Mouse (Mus musculus) neural tube, embryonic 11.5 days (tissue): Measurements from ENCODE around the gene Tsen54. TPM values are rescaled to one million over a fixed set of nuclear protein-coding genes. Genes with fewer than 3 reads are reported as not detected.
A peak's percentile ranks its signal among the peaks of the same experiment; 100 is the strongest.

Source experiments
- ATAC-seq: fragments of 200-750 bp; cut with Nextera tagmentation; 2 replicates; pipeline ENCODE4 v1.8.0; 2017; ENCODE audit warnings: moderate number of reproducible peaks, mild to moderate bottlenecking, moderate TSS enrichment, moderate library complexity; ENCODE audit not compliant: insufficient read depth, low FRiP score, low TSS enrichment
- DNase-seq: peaks from one replicate; pipeline ENCODE4 v3.0.0-alpha.2; 2015; ENCODE audit warnings: low spot score
- H3K27ac ChIP-seq: fragments of 300-500 bp; sonication (generic); 2 replicates; pipeline ENCODE4 v1.5.1; 2014; ENCODE audit warnings: low read depth, mild to moderate bottlenecking, low read length
- H3K27me3 ChIP-seq: fragments of 300-500 bp; sonication (generic); 2 replicates; pipeline ENCODE4 v1.6.1; 2014; ENCODE audit warnings: mild to moderate bottlenecking, low read length, mixed read lengths; ENCODE audit not compliant: control insufficient read depth, insufficient read depth
- H3K36me3 ChIP-seq: fragments of 300-500 bp; sonication (generic); 2 replicates; pipeline ENCODE4 v1.6.1; 2014; ENCODE audit warnings: mild to moderate bottlenecking, low read length, moderate library complexity, mixed read lengths; ENCODE audit not compliant: control insufficient read depth, insufficient read depth
- H3K4me1 ChIP-seq: fragments of 300-500 bp; sonication (generic); 2 replicates; pipeline ENCODE4 v1.6.1; 2014; ENCODE audit warnings: low read length, mixed read lengths; ENCODE audit not compliant: control insufficient read depth, insufficient read depth
- H3K4me2 ChIP-seq: fragments of 300-500 bp; sonication (generic); 2 replicates; pipeline ENCODE4 v1.6.1; 2014; ENCODE audit warnings: low read depth, mild to moderate bottlenecking, moderate library complexity
- H3K4me3 ChIP-seq: fragments of 300-500 bp; sonication (generic); 2 replicates; pipeline ENCODE4 v1.5.1; 2014; ENCODE audit warnings: low read depth, low read length
- H3K9ac ChIP-seq: fragments of 300-500 bp; sonication (generic); 2 replicates; pipeline ENCODE4 v1.6.1; 2014; ENCODE audit warnings: mild to moderate bottlenecking, low read length
- H3K9me3 ChIP-seq: fragments of 300-500 bp; sonication (generic); 2 replicates; pipeline ENCODE4 v1.6.1; 2016; ENCODE audit warnings: low read length; ENCODE audit not compliant: control insufficient read depth
- WGBS: fragments of 180-500 bp; shearing (Covaris S2); extraction: QIAGEN DNeasy Blood & Tissue Kit; methylation state at CpG from one replicate; pipeline ENCODE4 v1.1.7; 2014; 5-methylcytosine and 5-hydroxymethylcytosine counted together
- polyA plus RNA-seq: library from polyadenylated mRNA; unstranded; fragments of >200 nt; fragmentation: Nextera tagmentation; extraction: Ambion mirVana; gene quantifications from 2 replicates; pipeline ENCODE4 v1.2.1, GENCODE M21; 2014

The Tsen54 gene
- polyA plus RNA-seq, result 26.1 and 29.8 TPM in 2 replicates

GRCm38 (mm10) chr11:115814605-115815450 lies at the start of gene Tsen54:
Gene Tsen54, plus strand, starts transcription at chr11:115814724.
- peak within 1 kb of the TSS; percentile 95 for H3K4me2 ChIP-seq
- H3K4me3 ChIP-seq, result peak within 1 kb of the TSS; percentile 91
- WGBS, result under 1% methylated on average over 83 of the region's 84 CpGs
- H3K27me3 ChIP-seq, result no peaks in the 10 kb centered on the region
- H3K4me1 ChIP-seq, result peaks cover 24% of the 10 kb centered on the region
- peak within 1 kb of the TSS; percentile 56 for H3K27ac ChIP-seq
- peak within 1 kb of the TSS; percentile 82 for H3K9ac ChIP-seq
- ATAC-seq, result peak; percentile 62
- no peaks in the 10 kb centered on the region for H3K9me3 ChIP-seq
- peaks cover 5% of the 10 kb centered on the region for H3K36me3 ChIP-seq
- peak; percentile 86 for DNase-seq

GRCm38 (mm10) chr11:115765103-115765606 lies 49.4 kb upstream of the Tsen54 start, which contains the start of gene Tmem94:
Gene Tmem94, plus strand, starts transcription at chr11:115765433.
- ATAC-seq (peak; percentile 94), DNase-seq (peak; percentile 99)
- Histone ChIP-seq H3K36me3 (no peaks in the 10 kb centered on the region), H3K4me1 (peaks cover 10% of the 10 kb centered on the region; the same call in 1 of the 2 replicates), H3K4me2 (peak within 1 kb of the TSS; percentile 84), H3K27me3 (no peaks in the 10 kb centered on the region), H3K9me3 (no peaks in the 10 kb centered on the region), H3K4me3 (peak within 1 kb of the TSS; percentile 81), H3K9ac (peak within 1 kb of the TSS; percentile 97), H3K27ac (peak within 1 kb of the TSS; percentile 80)
- under 1% methylated on average over 30 of the region's 32 CpGs for WGBS

DNA sequence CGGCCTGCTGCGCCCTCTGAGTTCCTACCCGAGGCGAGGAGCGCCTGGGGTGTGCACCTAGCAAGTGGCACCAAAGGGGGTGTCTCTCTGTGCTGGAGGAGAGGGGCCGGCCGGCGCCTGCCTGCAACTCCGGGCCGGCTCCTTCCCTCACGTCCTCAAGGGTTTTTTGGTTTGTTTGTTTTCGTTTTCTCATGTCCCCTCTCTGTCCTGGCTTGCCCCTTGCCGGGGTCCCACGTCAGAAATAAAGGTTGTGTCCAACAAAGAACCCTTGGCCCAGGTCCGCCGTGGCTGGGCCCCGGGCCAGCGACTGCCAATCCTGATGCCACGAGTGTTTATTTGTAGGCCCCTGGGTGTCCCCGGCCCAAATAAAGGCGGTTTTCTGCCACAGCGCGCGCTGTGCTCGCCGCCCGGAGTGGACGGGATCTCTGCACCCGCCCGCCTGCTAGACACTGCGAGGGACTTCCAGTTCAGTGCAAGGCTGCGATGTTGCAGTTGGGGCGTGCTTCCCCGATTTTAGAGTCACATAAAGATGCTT lies 48.9 kb upstream of the Tsen54 start:
- DNase-seq (peak; percentile 69), ATAC-seq (peak; percentile 80)
- H3K9ac ChIP-seq, result peak overlapping the region; percentile 97
- under 1% methylated on average over 34 of the region's 34 CpGs for WGBS
- no peaks in the 10 kb centered on the region for H3K27me3 ChIP-seq
- peak overlapping the region; percentile 80 for H3K27ac ChIP-seq
- H3K4me1 ChIP-seq, result peaks cover 10% of the 10 kb centered on the region; the same call in 1 of the 2 replicates
- no peaks in the 10 kb centered on the region for H3K36me3 ChIP-seq
- H3K9me3 ChIP-seq, result no peaks in the 10 kb centered on the region
- peak overlapping the region; percentile 81 for H3K4me3 ChIP-seq
- peak overlapping the region; percentile 84 for H3K4me2 ChIP-seq

- 50% methylated on average over 13 of the region's 13 CpGs for WGBS
- H3K36me3 ChIP-seq, result no peaks in the 10 kb centered on the region
- H3K4me1 ChIP-seq, result peaks cover 10% of the 10 kb centered on the region; the same call in 1 of the 2 replicates
- ATAC-seq (no peak), DNase-seq (no peak)
- H3K4me2 ChIP-seq, result peak overlapping the region; percentile 84
- no peaks in the 10 kb centered on the region for H3K27me3 ChIP-seq
- 0 out of 2 replicates have a peak overlapping the region, but pooled peaks have one; percentile 80 for H3K27ac ChIP-seq
- peak overlapping the region; percentile 97 for H3K9ac ChIP-seq
- H3K4me3 ChIP-seq, result peak overlapping the region; percentile 81
- no peaks in the 10 kb centered on the region for H3K9me3 ChIP-seq
These were observed 48.1 kb upstream of the Tsen54 start for GRCm38 (mm10) chr11:115766356-115766943.

GRCm38 (mm10) chr11:115766981-115767380 lies 47.5 kb upstream of the Tsen54 start:
- Histone ChIP-seq H3K27ac (no peak overlapping the region), H3K36me3 (no peaks in the 10 kb centered on the region), H3K4me2 (peak overlapping the region; percentile 84; the same call in 1 of the 2 replicates), H3K4me3 (no peak overlapping the region), H3K9ac (no peak overlapping the region), H3K9me3 (no peaks in the 10 kb centered on the region), H3K4me1 (peaks cover 10% of the 10 kb centered on the region; the same call in 1 of the 2 replicates), H3K27me3 (no peaks in the 10 kb centered on the region)
- ATAC-seq (no peak), DNase-seq (no peak)
- 95% methylated on average over 8 of the region's 8 CpGs for WGBS

DNA sequence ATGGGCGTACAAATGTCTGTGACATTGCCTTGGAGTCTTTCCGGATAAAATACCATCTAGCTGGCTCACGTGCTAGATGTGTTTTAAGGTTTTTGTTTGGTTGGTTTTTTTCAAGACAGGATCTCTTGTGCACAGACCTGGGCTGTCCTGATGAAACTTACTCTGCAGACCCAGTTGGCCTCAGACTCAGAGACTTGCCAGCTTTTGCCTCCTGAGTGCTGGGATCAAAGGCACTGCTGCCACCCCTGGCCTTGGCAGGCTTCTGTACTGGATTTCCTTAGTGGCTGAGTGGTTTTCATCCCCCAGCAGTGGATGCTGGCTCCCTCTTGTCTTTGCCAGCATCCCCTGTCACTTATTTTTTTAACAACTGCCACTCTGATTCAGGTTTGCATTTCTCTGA lies 45.6 kb upstream of the Tsen54 start:
- no peaks in the 10 kb centered on the region for H3K9me3 ChIP-seq
- H3K27ac ChIP-seq, result peak overlapping the region; percentile 44; the same call in 1 of the 2 replicates
- no peak overlapping the region for H3K4me3 ChIP-seq
- H3K9ac ChIP-seq, result no peak overlapping the region
- no peaks in the 10 kb centered on the region for H3K36me3 ChIP-seq
- ATAC-seq (no peak), DNase-seq (no peak)
- no peak overlapping the region for H3K4me2 ChIP-seq
- WGBS, result 84% methylated on average over 3 of the region's 3 CpGs
- H3K4me1 ChIP-seq, result peaks cover 10% of the 10 kb centered on the region; the same call in 1 of the 2 replicates
- H3K27me3 ChIP-seq, result no peaks in the 10 kb centered on the region

- DNase-seq, result no peak
- no peak overlapping the region for H3K9ac ChIP-seq
- no peaks in the 10 kb centered on the region for H3K27me3 ChIP-seq
- no peak overlapping the region for H3K4me2 ChIP-seq
- H3K36me3 ChIP-seq, result no peaks in the 10 kb centered on the region
- WGBS, result 74% methylated on average over 4 of the region's 4 CpGs
- no peak overlapping the region for H3K4me3 ChIP-seq
- peaks cover 11% of the 10 kb centered on the region for H3K4me1 ChIP-seq
- no peaks in the 10 kb centered on the region for H3K9me3 ChIP-seq
- no peak overlapping the region for H3K27ac ChIP-seq
- ATAC-seq, result no peak
These were observed 39.9 kb upstream of the Tsen54 start for GRCm38 (mm10) chr11:115774653-115775052.

DNA sequence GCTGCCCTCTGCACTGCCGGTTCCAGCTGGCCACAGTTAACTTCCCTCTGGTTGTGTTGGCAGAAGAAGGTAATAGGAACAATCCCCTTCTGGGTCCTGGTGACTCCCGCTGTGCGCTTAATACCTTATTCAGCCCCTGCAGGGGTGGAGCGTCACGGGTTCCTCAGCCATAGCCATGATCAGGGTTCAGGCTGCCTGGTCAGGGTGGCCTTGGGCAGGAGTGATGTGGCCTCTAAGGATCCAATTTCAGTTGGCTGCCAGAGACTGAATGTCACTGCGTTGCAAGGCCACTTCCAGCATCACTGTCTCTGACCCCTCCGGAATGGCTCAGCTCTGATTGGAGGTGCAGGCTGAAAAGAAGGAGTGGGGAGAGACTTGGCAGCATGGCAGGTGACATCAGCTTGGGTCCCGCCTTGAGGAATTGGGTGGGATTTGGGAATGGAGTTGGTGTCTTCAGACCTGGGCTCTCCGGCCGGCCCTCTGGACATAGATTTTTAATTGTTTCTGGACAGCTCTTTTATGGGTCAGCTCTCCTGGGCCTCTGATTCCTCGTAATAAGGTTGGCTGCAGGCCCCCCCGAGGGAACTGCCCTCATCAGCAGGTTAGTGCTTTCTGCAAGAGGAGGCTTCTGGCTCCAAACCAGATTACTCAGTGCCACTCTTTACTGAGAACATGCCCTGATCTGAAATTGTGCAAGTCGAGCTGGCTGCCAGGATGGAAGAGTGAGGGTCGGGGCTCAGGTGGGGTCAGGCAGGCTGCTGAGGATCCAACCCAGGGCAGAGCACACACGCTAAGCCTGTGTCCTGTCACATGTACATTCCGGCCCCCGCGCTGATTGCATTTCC lies 38.5 kb upstream of the Tsen54 start:
- Histone ChIP-seq H3K9me3 (no peaks in the 10 kb centered on the region), H3K4me2 (no peak overlapping the region), H3K27me3 (no peaks in the 10 kb centered on the region), H3K27ac (no peak overlapping the region), H3K9ac (no peak overlapping the region), H3K36me3 (no peaks in the 10 kb centered on the region), H3K4me1 (peaks cover 25% of the 10 kb centered on the region), H3K4me3 (no peak overlapping the region)
- DNase-seq (no peak), ATAC-seq (no peak)
- 44% methylated on average over 18 of the region's 18 CpGs for WGBS
